Mouse (Mus musculus) forebrain, embryonic 13.5 days (tissue): ENCODE measurements around the gene Rapgef2. TPM values are rescaled to one million over a fixed set of nuclear protein-coding genes. Genes with fewer than 3 reads are reported as not detected.

Experiments
- ATAC-seq: fragments of 200-750 bp; cut with Nextera tagmentation; 2 replicates; pipeline ENCODE4 v1.8.0; 2017
- H3K27ac ChIP-seq: fragments of 300-500 bp; sonication (generic); 2 replicates; pipeline ENCODE4 v1.5.1; 2015; ENCODE audit warnings: inconsistent platforms, mild to moderate bottlenecking, moderate library complexity
- H3K27me3 ChIP-seq: fragments of 300-500 bp; sonication (generic); 2 replicates; pipeline ENCODE4 v1.6.1; 2015; ENCODE audit warnings: mild to moderate bottlenecking, inconsistent platforms
- H3K36me3 ChIP-seq: fragments of 300-500 bp; sonication (generic); 2 replicates; pipeline ENCODE4 v1.6.1; 2015; ENCODE audit warnings: mild to moderate bottlenecking, inconsistent platforms; ENCODE audit not compliant: poor library complexity, severe bottlenecking
- H3K4me1 ChIP-seq: fragments of 300-500 bp; sonication (generic); 2 replicates; pipeline ENCODE4 v1.6.1; 2015; ENCODE audit warnings: inconsistent platforms
- H3K4me2 ChIP-seq: fragments of 300-500 bp; sonication (generic); 2 replicates; pipeline ENCODE4 v1.6.1; 2015; ENCODE audit warnings: inconsistent platforms, mild to moderate bottlenecking, moderate library complexity
- H3K4me3 ChIP-seq: fragments of 300-500 bp; sonication (generic); 2 replicates; pipeline ENCODE4 v1.5.1; 2015; ENCODE audit warnings: mild to moderate bottlenecking, inconsistent platforms
- H3K9ac ChIP-seq: fragments of 300-500 bp; sonication (generic); 2 replicates; pipeline ENCODE4 v1.6.1; 2015; ENCODE audit warnings: mild to moderate bottlenecking, inconsistent platforms
- H3K9me3 ChIP-seq: fragments of 300-500 bp; sonication (generic); replicated peaks from 2 replicates; pipeline ENCODE4 v1.6.1; 2016; ENCODE audit warnings: inconsistent platforms
- WGBS: fragments of 180-500 bp; shearing (Covaris S2); methylation state at CpG from one replicate; pipeline ENCODE4 v1.1.7; 2015; 5-methylcytosine and 5-hydroxymethylcytosine counted together
- polyA plus RNA-seq: library from polyadenylated mRNA; unstranded; fragments of >200 nt; fragmentation: Nextera tagmentation; extraction: Ambion mirVana; gene quantifications from 2 replicates; pipeline ENCODE4 v1.2.1, GENCODE M21; 2015

Gene Rapgef2
- polyA plus RNA-seq, 1 experiment from 2014 or later, result 7.7 TPM

DNA sequence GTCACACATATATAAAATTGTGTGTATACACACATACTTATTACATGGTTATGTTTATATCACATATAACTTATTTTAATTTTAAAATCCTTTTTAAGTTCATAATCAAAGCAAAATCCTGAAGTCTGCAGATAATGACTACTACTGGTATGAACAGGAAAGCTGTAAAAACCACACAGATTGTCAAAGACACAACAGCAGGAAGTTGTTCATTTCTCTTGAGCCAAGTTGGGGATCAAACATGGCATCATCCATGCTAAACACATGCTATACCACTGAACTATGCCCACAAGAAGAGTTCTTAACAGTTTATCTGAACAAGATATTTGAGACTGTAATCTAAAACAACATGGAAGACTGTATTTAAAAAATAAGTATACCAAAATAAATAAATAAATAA, 147.7 kb downstream of the Rapgef2 start:
- Histone ChIP-seq H3K36me3 (no peaks in the 10 kb centered on the region), H3K27ac (no peak overlapping the region), H3K9me3 (no peaks in the 10 kb centered on the region), H3K4me2 (no peak overlapping the region), H3K4me3 (no peak overlapping the region), H3K4me1 (peaks cover 25% of the 10 kb centered on the region; the same call in 1 of the 2 replicates), H3K9ac (no peak overlapping the region), H3K27me3 (no peaks in the 10 kb centered on the region)
- no peak for ATAC-seq

DNA sequence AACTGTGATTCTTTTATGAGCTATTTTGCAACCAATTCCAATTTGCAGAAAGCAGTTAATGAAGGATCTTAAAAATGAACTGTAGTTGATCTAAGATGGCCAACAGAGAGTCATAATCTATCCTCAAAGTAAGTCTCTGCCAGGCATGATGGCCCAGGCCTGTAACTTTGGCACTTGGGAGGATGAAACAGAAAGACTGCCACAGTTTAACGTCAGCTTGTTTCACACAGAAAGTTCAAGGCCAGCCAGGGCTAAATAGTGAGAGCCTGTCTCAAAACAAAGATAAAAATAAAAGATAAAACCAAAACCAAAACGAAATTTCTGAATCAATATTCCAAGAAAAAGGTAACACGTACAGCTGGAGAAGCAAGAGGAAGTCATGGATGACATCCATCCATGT, 155.3 kb downstream of the Rapgef2 start:
- peaks cover 13% of the 10 kb centered on the region for H3K4me1 ChIP-seq
- no peaks in the 10 kb centered on the region for H3K36me3 ChIP-seq
- no peak overlapping the region for H3K4me2 ChIP-seq
- no peak overlapping the region for H3K27ac ChIP-seq
- no peaks in the 10 kb centered on the region for H3K27me3 ChIP-seq
- H3K9me3 ChIP-seq, result no peaks in the 10 kb centered on the region
- no peak overlapping the region for H3K4me3 ChIP-seq
- no peak for ATAC-seq
- H3K9ac ChIP-seq, result no peak overlapping the region
- WGBS, result 88% methylated on average over 3 of the region's 3 CpGs

DNA sequence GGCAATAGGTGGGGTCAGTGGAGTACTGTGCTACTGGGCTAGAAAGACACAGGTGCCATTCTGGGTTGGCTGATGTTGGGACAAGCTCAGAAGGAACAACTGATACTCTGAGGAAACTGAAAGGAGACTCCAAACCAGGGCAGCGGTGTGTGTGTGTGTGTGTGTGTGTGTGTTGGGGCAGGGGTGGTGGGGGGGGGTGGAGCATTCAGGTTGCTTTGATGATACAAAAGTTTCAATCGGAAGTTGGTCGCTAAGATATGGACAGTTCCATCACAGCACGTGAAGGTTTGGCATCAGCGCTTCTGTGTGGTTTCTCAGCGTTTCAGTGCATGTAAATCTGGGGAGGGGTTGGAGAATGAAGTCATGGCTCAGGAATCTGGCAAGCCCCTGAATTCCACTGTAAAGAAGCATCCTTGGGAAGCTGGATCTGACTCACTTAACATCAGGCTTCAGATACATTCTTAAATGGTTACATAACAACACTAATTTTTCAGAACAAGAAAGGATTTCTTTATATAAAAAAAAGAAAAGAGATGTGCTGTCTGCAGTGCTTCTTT, 157.2 kb downstream of the Rapgef2 start:
- Histone ChIP-seq H3K36me3 (no peaks in the 10 kb centered on the region), H3K27me3 (no peaks in the 10 kb centered on the region), H3K27ac (no peak overlapping the region), H3K9me3 (no peaks in the 10 kb centered on the region), H3K4me3 (no peak overlapping the region), H3K4me2 (no peak overlapping the region), H3K9ac (no peak overlapping the region), H3K4me1 (peaks cover 13% of the 10 kb centered on the region)
- WGBS, result 47% methylated on average over 6 of the region's 6 CpGs
- ATAC-seq, result peak; percentile 44

DNA sequence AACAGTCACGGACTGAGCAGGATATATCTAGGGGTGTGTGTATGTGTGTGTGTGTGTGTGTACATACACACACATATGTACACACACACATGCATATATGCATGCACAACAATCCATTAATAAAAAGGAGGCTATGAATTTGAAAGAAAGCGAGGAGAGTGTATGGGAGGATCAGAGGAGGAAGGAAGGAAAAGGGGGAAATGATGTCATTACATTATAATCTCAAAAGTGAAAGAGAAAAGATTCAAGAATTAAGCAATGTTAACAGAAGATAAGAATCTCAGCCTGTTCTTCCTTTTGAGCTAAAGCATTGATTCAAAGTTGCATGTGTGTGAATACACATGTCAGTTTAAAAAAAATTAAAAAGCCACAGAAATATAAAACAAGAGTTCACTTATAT, 158.5 kb downstream of the Rapgef2 start:
- ATAC-seq, result no peak
- H3K9ac ChIP-seq, result no peak overlapping the region
- 93% methylated on average over 2 of the region's 2 CpGs for WGBS
- no peak overlapping the region for H3K27ac ChIP-seq
- H3K4me1 ChIP-seq, result peaks cover 13% of the 10 kb centered on the region
- H3K9me3 ChIP-seq, result no peaks in the 10 kb centered on the region
- H3K4me3 ChIP-seq, result no peak overlapping the region
- no peaks in the 10 kb centered on the region for H3K36me3 ChIP-seq
- no peaks in the 10 kb centered on the region for H3K27me3 ChIP-seq
- no peak overlapping the region for H3K4me2 ChIP-seq

DNA sequence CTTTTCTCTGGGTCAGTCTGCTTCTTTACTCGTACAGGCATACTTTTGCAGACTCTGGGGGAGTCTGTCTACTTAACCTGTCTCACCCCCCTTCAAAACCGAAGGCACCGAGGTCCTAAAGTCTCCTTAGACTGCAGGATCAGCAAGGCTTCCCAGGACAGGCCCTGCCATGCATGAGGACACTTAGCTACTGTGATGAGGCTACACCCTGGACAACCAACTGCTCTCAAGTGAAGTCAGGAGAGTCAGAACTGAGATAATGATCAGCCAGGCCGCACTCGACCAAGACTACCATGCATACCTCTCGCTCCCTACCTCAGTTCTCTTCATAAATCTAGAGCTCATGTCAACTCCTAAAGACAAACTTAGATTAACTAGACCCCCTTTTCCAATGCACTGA, 159.5 kb downstream of the Rapgef2 start:
- Histone ChIP-seq H3K36me3 (no peaks in the 10 kb centered on the region), H3K9me3 (no peaks in the 10 kb centered on the region), H3K4me2 (no peak overlapping the region), H3K27me3 (no peaks in the 10 kb centered on the region), H3K4me3 (no peak overlapping the region), H3K27ac (no peak overlapping the region), H3K9ac (no peak overlapping the region), H3K4me1 (peaks cover 13% of the 10 kb centered on the region)
- ATAC-seq, result no peak
- 92% methylated on average over 6 of the region's 6 CpGs for WGBS

DNA sequence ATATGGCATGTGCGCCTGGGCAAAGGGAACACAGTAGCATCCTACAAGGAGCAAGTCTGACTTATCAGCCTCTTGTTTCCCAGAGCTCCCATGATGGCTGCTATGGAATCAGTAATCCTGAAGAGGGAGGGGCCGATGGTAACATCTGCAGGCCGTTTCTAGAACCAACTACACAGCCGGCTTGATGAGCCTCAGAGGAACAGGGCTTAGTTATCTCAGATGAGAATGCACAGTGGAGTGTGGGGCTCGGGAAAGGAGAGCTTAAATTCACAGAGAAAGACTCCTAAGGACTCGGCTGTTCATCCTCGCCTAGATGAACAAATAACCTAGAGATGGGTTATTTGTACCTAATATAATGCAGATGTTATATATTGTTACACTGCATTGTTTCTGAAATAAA, 164.9 kb downstream of the Rapgef2 start:
- Histone ChIP-seq H3K27ac (no peak overlapping the region), H3K27me3 (no peaks in the 10 kb centered on the region), H3K4me1 (no peaks in the 10 kb centered on the region), H3K36me3 (no peaks in the 10 kb centered on the region), H3K4me2 (no peak overlapping the region), H3K4me3 (no peak overlapping the region), H3K9ac (no peak overlapping the region), H3K9me3 (no peaks in the 10 kb centered on the region)
- WGBS, result 87% methylated on average over 7 of the region's 7 CpGs
- no peak for ATAC-seq

DNA sequence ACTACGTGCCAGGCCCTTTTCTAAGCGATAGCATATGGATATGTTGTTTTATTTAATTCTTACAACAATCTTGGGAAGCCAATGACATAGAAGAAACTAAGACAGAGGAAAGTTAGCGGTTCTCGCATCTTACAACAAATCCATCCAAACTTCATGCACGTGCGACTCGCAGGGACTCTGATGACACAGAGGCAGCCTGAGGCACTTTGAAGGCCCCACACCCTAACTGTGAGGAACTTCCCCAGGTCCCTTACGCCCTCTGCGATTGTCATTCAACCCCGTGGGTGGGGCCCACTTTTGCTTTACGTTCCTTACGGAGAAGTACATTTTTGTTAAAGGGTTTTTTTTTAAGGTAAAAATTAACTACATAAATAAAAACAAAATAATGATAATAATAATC, 166.3 kb downstream of the Rapgef2 start:
- H3K4me1 ChIP-seq, result no peaks in the 10 kb centered on the region
- H3K9me3 ChIP-seq, result no peaks in the 10 kb centered on the region
- H3K4me2 ChIP-seq, result no peak overlapping the region
- H3K4me3 ChIP-seq, result no peak overlapping the region
- WGBS, result 96% methylated on average over 12 of the region's 12 CpGs
- H3K36me3 ChIP-seq, result no peaks in the 10 kb centered on the region
- H3K27ac ChIP-seq, result no peak overlapping the region
- no peak for ATAC-seq
- H3K27me3 ChIP-seq, result no peaks in the 10 kb centered on the region
- no peak overlapping the region for H3K9ac ChIP-seq

DNA sequence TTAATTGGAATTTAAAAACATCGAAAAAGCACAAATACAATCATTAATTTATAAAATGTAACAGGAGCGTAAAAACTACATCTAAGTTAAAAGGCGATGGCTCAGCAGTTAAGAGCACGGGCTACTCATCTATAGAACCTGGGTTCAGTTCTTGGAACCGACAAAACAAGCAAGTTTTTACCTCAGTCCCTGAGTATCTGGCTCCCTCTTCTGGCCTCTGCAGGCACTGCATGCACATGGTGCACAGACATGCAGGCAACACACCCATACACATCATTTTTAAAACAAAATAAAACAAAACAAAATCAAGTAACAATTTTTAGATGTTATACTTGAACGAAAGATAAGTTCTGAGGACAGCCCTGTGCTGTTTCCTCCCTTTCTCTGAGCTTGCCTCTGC, 176.2 kb downstream of the Rapgef2 start:
- no peaks in the 10 kb centered on the region for H3K9me3 ChIP-seq
- H3K4me2 ChIP-seq, result no peak overlapping the region
- no peaks in the 10 kb centered on the region for H3K27me3 ChIP-seq
- 92% methylated on average over 6 of the region's 6 CpGs for WGBS
- ATAC-seq, result no peak
- no peaks in the 10 kb centered on the region for H3K4me1 ChIP-seq
- no peak overlapping the region for H3K9ac ChIP-seq
- no peak overlapping the region for H3K4me3 ChIP-seq
- 0 out of 2 replicates have a peak, but pooled peaks cover 8% of the 10 kb centered on the region for H3K36me3 ChIP-seq
- H3K27ac ChIP-seq, result no peak overlapping the region

DNA sequence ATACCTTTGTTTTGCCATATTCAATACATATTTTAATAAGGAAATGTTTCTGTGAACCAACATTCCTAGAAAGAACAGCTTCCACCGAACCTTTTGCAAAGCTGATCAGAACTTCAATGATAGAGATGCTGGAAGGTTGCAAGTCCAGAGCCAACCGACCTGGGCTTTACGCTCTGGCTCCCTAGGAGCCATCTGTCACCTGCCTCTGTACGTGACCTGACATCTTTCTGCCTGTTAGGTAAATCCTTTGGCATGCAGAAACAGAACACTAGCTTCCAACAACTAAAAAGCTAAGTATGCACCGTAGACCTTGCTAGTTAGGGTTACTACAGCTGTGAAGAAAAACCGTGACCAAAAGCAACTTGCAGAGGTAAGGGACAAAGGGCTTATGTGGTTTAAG, 178.1 kb downstream of the Rapgef2 start:
- no peak overlapping the region for H3K9ac ChIP-seq
- peaks cover 13% of the 10 kb centered on the region for H3K36me3 ChIP-seq
- 94% methylated on average over 6 of the region's 6 CpGs for WGBS
- no peak overlapping the region for H3K4me2 ChIP-seq
- no peaks in the 10 kb centered on the region for H3K27me3 ChIP-seq
- H3K4me1 ChIP-seq, result no peaks in the 10 kb centered on the region
- H3K27ac ChIP-seq, result no peak overlapping the region
- ATAC-seq, result no peak
- H3K9me3 ChIP-seq, result no peaks in the 10 kb centered on the region
- H3K4me3 ChIP-seq, result no peak overlapping the region

DNA sequence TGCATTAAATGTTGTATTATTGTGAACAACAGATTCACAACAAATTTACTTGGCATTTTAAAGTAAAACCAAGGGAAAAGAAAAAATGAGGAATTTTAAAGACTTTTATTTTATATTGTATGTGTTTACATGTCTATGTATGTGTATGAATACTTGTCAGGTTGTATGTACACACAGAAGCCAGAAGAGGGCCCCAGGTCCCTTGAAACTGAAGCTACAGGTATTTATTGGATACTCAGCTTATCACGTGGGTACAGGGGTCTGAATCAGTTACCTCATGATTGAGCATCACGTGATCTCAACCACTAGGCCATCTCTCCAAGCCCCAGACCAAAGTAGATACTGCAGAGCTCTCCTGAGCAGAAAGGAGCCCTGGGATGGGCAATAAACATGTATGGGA, 180.0 kb downstream of the Rapgef2 start:
- no peaks in the 10 kb centered on the region for H3K9me3 ChIP-seq
- no peak for ATAC-seq
- no peaks in the 10 kb centered on the region for H3K27me3 ChIP-seq
- WGBS, result 83% methylated on average over 2 of the region's 2 CpGs
- H3K4me2 ChIP-seq, result no peak overlapping the region
- H3K36me3 ChIP-seq, result peaks cover 17% of the 10 kb centered on the region
- H3K4me3 ChIP-seq, result no peak overlapping the region
- no peak overlapping the region for H3K27ac ChIP-seq
- H3K4me1 ChIP-seq, result no peaks in the 10 kb centered on the region
- no peak overlapping the region for H3K9ac ChIP-seq

DNA sequence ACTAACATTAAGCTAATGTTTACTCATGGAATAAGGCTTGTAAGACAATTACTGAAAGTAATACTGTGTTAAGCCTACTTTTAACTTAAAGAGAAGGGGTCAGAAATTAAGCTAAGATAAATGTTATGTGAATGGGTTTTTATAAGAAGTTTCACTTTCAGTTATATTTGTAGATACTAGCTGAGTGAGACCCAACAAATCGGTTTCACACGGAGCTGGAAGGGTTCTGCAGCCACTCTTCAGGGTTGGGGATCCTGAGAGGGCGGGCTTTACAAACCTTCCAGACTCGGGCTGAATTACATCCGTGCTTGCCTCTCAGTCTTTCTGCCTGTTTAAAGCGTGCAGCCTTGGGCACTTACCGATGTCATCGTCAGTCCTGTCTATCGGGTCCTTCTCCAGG, 182.7 kb downstream of the Rapgef2 start:
- Histone ChIP-seq H3K27me3 (no peaks in the 10 kb centered on the region), H3K27ac (no peak overlapping the region), H3K36me3 (peaks cover 17% of the 10 kb centered on the region), H3K4me3 (no peak overlapping the region), H3K9me3 (no peaks in the 10 kb centered on the region), H3K4me2 (no peak overlapping the region), H3K4me1 (no peaks in the 10 kb centered on the region), H3K9ac (no peak overlapping the region)
- WGBS, result 95% methylated on average over 9 of the region's 9 CpGs
- no peak for ATAC-seq

DNA sequence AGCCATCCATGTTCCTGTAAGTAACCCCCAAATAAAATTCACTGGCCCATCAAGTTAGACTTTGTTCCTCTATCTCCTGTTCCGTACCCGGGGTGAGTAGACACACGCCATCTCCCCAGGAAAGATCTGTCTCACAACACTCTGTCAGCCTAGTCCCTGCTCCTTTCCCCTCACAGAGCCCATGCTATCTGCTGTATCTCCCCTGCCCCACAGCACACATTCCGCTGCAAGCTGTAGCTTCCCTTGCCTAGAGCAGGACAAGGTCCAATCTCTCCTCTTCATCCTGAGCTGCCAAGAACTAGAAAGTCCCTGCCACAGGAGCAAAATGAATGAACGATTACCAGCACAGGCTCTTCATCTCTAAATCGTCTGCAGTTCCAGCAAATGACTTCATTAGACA, 184.6 kb downstream of the Rapgef2 start:
- no peaks in the 10 kb centered on the region for H3K9me3 ChIP-seq
- peaks cover 27% of the 10 kb centered on the region for H3K36me3 ChIP-seq
- H3K27me3 ChIP-seq, result no peaks in the 10 kb centered on the region
- no peaks in the 10 kb centered on the region for H3K4me1 ChIP-seq
- WGBS, result 92% methylated on average over 6 of the region's 6 CpGs
- no peak overlapping the region for H3K27ac ChIP-seq
- no peak overlapping the region for H3K4me2 ChIP-seq
- H3K4me3 ChIP-seq, result no peak overlapping the region
- ATAC-seq, result no peak
- H3K9ac ChIP-seq, result no peak overlapping the region

DNA sequence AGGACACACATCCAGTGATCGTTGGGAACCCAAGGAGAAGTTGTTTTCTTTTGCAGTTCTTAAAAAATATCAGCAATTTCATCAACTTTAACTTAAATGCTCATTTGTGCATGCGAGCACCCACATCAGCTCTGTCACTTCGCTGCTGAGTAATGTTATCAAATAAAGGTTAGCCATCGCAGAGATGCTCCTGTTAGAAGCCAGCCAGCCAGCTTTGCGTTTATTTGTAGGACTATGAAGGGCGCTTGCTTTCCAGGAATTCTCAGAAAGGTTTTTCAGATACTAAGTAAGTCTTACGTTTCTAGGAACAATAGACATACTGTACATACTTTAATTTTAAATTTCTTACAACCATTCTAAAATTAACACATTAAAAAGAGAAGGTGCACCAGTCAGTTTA, 185.5 kb downstream of the Rapgef2 start:
- Histone ChIP-seq H3K27ac (no peak overlapping the region), H3K9me3 (no peaks in the 10 kb centered on the region), H3K4me2 (no peak overlapping the region), H3K9ac (no peak overlapping the region), H3K27me3 (no peaks in the 10 kb centered on the region), H3K36me3 (peaks cover 27% of the 10 kb centered on the region), H3K4me3 (no peak overlapping the region), H3K4me1 (no peaks in the 10 kb centered on the region)
- WGBS, result 93% methylated on average over 7 of the region's 7 CpGs
- ATAC-seq, result no peak
